Mouse (Mus musculus): ENCODE measurements around the gene Hspa12b.

DNA sequence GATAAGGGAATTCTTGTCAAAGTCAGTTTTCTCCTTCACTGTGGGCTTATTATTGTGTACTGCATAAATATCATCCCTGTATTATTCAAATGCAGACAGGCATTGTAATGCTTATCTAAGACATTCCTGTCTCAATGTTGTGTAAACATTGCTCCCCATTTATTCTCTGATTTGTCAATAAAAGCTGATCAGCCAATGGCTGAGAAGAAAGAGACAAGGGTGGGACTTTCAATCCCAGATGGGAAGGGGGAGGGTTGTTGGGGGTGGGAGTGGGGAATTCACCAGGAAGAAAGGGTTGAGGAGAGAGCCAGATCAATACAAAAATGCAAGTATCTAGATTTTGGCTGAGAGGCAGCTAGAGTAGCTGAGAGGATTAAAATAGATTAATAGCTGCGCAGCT is 41.8 kb downstream of the Hspa12b start:
- TF ChIP-seq CTCF (IDR thresholded peaks at IDR 0.05; ENCODE audit: low read depth) (no peak), EP300 (IDR thresholded peaks at IDR 0.05; ENCODE audit: low read depth) (no peak)

All from liver, postnatal 0 days (tissue).